Mouse (Mus musculus): ENCODE results near the gene Psmb10. TPM values are rescaled to one million over a fixed set of nuclear protein-coding genes. Genes with fewer than 3 reads are reported as not detected.

The Psmb10 gene
- total RNA-seq, 2 experiments from 2014 or later: 38.9 to 150 TPM

GRCm38 (mm10) chr8:105889756-105890465, 48.3 kb downstream of the Psmb10 start:
- no peak for ATAC-seq (replicated peaks; ENCODE audit: low FRiP score, low TSS enrichment, poor library complexity, severe bottlenecking)

Other genes starting within 250 kb of the Psmb10 start
- gene Acd, start 237.3 kb downstream of the Psmb10 start, total RNA-seq (2014; fragmentation: Nextera tagmentation): 60.3 and 83.6 TPM in 2 replicates
- gene Acd, start 237.3 kb downstream of the Psmb10 start, total RNA-seq (2017): 20.6 and 46.8 TPM in 2 replicates
- 9.1 and 16.5 TPM in 2 replicates for gene Pard6a, start 237.3 kb downstream of the Psmb10 start, total RNA-seq (2014; fragmentation: Nextera tagmentation)
- gene Pard6a, start 237.3 kb downstream of the Psmb10 start, total RNA-seq (2017): 2.6 and 13.0 TPM in 2 replicates
- gene 4933405L10Rik, start 230.8 kb downstream of the Psmb10 start, total RNA-seq (2014; fragmentation: Nextera tagmentation): not detected in 2 replicates
- gene 4933405L10Rik, start 230.8 kb downstream of the Psmb10 start, total RNA-seq (2017): not detected in 2 replicates
- 15.8 and 25.4 TPM in 2 replicates for gene Enkd1, start 230.2 kb downstream of the Psmb10 start, total RNA-seq (2014; fragmentation: Nextera tagmentation)
- gene Enkd1, start 230.2 kb downstream of the Psmb10 start, total RNA-seq (2017): 7.4 and 9.9 TPM in 2 replicates
- 2.3 and 2.7 TPM in 2 replicates for gene Gfod2, start 179.8 kb downstream of the Psmb10 start, total RNA-seq (2014; fragmentation: Nextera tagmentation)
- 3.1 and 9.8 TPM in 2 replicates for gene Gfod2, start 179.8 kb downstream of the Psmb10 start, total RNA-seq (2017)
- 34.9 and 36.4 TPM in 2 replicates for gene Ranbp10, start 111.1 kb downstream of the Psmb10 start, total RNA-seq (2014; fragmentation: Nextera tagmentation)
- 8.3 and 16.0 TPM in 2 replicates for gene Ranbp10, start 111.1 kb downstream of the Psmb10 start, total RNA-seq (2017)
- not detected in 2 replicates for gene Tsnaxip1, start 110.7 kb downstream of the Psmb10 start, total RNA-seq (2014; fragmentation: Nextera tagmentation)
- not detected in 2 replicates for gene Tsnaxip1, start 110.7 kb downstream of the Psmb10 start, total RNA-seq (2017)
- 32.0 and 47.6 TPM in 2 replicates for gene Cenpt, start 85.2 kb downstream of the Psmb10 start, total RNA-seq (2014; fragmentation: Nextera tagmentation)
- gene Cenpt, start 85.2 kb downstream of the Psmb10 start, total RNA-seq (2017): 14.2 and 20.0 TPM in 2 replicates
- 24.4 and 27.1 TPM in 2 replicates for gene Thap11, start 83.3 kb downstream of the Psmb10 start, total RNA-seq (2014; fragmentation: Nextera tagmentation)
- gene Thap11, start 83.3 kb downstream of the Psmb10 start, total RNA-seq (2017): 18.5 and 33.4 TPM in 2 replicates
- gene Nutf2, start 77.9 kb downstream of the Psmb10 start, total RNA-seq (2014; fragmentation: Nextera tagmentation): 174 and 237 TPM in 2 replicates
- gene Nutf2, start 77.9 kb downstream of the Psmb10 start, total RNA-seq (2017): 29.3 and 101 TPM in 2 replicates
- 45.9 and 46.3 TPM in 2 replicates for gene Edc4, start 57.6 kb downstream of the Psmb10 start, total RNA-seq (2014; fragmentation: Nextera tagmentation)
- 25.9 and 38.4 TPM in 2 replicates for gene Edc4, start 57.6 kb downstream of the Psmb10 start, total RNA-seq (2017)
- 2.0 and 3.3 TPM in 2 replicates for gene Nrn1l, start 44.9 kb downstream of the Psmb10 start, total RNA-seq (2014; fragmentation: Nextera tagmentation)
- not detected in 2 replicates for gene Nrn1l, start 44.9 kb downstream of the Psmb10 start, total RNA-seq (2017)
- gene Pskh1, start 38.0 kb downstream of the Psmb10 start, total RNA-seq (2014; fragmentation: Nextera tagmentation): 16.8 and 17.5 TPM in 2 replicates
- 15.4 and 17.3 TPM in 2 replicates for gene Pskh1, start 38.0 kb downstream of the Psmb10 start, total RNA-seq (2017)
- 1.6 TPM in 1 of 2 replicates, not detected in the other for gene Ctrl, start 4.6 kb downstream of the Psmb10 start, total RNA-seq (2014; fragmentation: Nextera tagmentation)
- not detected in 2 replicates for gene Ctrl, start 4.6 kb downstream of the Psmb10 start, total RNA-seq (2017)
- 3.7 and 4.6 TPM in 2 replicates for gene Lcat, start 4.9 kb upstream of the Psmb10 start, total RNA-seq (2014; fragmentation: Nextera tagmentation)
- 1.5 TPM in 1 of 2 replicates, not detected in the other for gene Lcat, start 4.9 kb upstream of the Psmb10 start, total RNA-seq (2017)
- 11.4 and 14.2 TPM in 2 replicates for gene Slc12a4, start 27.7 kb upstream of the Psmb10 start, total RNA-seq (2014; fragmentation: Nextera tagmentation)
- 4.7 and 10.5 TPM in 2 replicates for gene Slc12a4, start 27.7 kb upstream of the Psmb10 start, total RNA-seq (2017)
- gene Dpep3, start 41.0 kb upstream of the Psmb10 start, total RNA-seq (2014; fragmentation: Nextera tagmentation): not detected in 2 replicates
- gene Dpep3, start 41.0 kb upstream of the Psmb10 start, total RNA-seq (2017): not detected in 2 replicates
- 23.0 and 28.9 TPM in 2 replicates for gene Dus2, start 52.9 kb upstream of the Psmb10 start, total RNA-seq (2014; fragmentation: Nextera tagmentation)
- gene Dus2, start 52.9 kb upstream of the Psmb10 start, total RNA-seq (2017): 13.8 and 22.5 TPM in 2 replicates
- gene Dpep2nb, start 67.5 kb upstream of the Psmb10 start, total RNA-seq (2014; fragmentation: Nextera tagmentation): not detected in 2 replicates
- not detected in 2 replicates for gene Dpep2nb, start 67.5 kb upstream of the Psmb10 start, total RNA-seq (2017)
- 11.6 and 18.3 TPM in 2 replicates for gene Ddx28, start 73.4 kb upstream of the Psmb10 start, total RNA-seq (2014; fragmentation: Nextera tagmentation)
- gene Ddx28, start 73.4 kb upstream of the Psmb10 start, total RNA-seq (2017): 11.8 and 14.4 TPM in 2 replicates
- 102 and 103 TPM in 2 replicates for gene Nfatc3, start 120.4 kb upstream of the Psmb10 start, total RNA-seq (2014; fragmentation: Nextera tagmentation)
- 35.0 and 35.3 TPM in 2 replicates for gene Nfatc3, start 120.4 kb upstream of the Psmb10 start, total RNA-seq (2017)
- 0.68 and 1.4 TPM in 2 replicates for gene Esrp2, start 198.5 kb upstream of the Psmb10 start, total RNA-seq (2014; fragmentation: Nextera tagmentation)
- gene Esrp2, start 198.5 kb upstream of the Psmb10 start, total RNA-seq (2017): not detected in 2 replicates
- 2.7 and 3.2 TPM in 2 replicates for gene Pla2g15, start 212.0 kb upstream of the Psmb10 start, total RNA-seq (2014; fragmentation: Nextera tagmentation)
- 0.84 and 3.2 TPM in 2 replicates for gene Pla2g15, start 212.0 kb upstream of the Psmb10 start, total RNA-seq (2017)
- 2.6 and 4.2 TPM in 2 replicates for gene Slc7a6, start 230.4 kb upstream of the Psmb10 start, total RNA-seq (2014; fragmentation: Nextera tagmentation)
- 5.1 and 6.7 TPM in 2 replicates for gene Slc7a6, start 230.4 kb upstream of the Psmb10 start, total RNA-seq (2017)